Mouse (Mus musculus) left cerebral cortex, adult 9 months (tissue): Measurements from ENCODE around the gene Pros1.

Experiments used
- DNase-seq, 2 experiments: peaks; one replicate each; pipeline ENCODE4 v3.0.0; 2022; ENCODE audit warnings: low spot score in 2 of 2

Pros1 gene

DNA sequence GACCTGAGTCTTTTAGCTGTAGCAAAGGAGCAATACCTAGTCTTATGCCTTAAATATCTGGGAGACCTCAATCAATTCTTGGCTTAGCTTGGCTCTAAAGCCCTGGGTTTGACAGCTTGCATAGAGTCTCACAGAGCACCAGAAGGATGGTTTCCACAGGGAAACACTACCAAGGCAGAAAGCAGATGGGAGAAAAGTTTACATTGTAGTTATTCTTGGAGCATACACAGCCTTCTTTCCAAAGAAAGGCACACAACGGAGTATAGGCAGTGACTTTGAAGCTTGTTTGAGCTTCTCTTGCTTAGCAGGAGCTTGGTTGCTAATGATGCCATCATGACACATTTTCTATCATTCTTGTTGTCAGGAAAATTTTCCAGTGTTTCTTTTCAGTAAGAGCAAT lies 6.0 kb downstream of the Pros1 start:
- no peak for DNase-seq

DNA sequence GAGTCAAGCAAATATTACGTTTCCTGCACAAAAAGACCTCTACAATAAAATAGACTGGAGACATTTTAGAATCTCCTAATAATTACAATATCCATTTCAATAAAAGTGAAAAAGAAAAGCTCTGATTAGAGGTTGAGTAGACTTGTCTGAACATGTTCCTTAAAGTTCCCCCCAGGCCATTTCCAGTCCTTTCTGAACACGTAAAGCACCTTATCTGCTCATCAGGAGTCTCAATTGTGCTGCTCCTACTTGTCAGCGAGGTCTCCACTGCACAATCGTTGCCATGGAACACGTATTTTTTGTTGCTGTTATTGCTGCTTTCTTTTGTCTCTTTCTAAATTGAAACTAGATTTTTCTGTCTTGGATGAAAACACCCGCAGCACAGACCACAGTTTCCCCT lies 7.3 kb downstream of the Pros1 start:
- no peak for DNase-seq

DNA sequence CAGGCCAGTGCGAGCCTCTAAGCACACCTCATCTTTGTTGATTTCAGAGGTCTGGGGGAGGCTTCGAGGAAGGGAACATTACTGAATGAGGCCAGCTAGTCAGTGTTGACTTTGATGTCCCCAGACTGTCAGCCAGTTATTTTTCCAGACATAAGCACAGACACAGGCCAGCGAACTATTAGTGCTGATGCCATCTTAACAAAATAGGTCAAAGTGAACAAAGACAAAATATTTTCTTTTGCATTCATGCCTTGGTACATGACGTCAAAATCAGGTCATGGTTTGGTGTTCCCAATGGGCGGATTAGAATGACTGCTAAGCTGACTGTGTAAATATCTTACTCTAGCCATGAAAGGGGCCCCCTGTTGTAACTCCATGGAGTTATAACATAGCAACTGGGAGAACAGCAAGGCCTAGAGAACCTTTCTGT lies 18.6 kb downstream of the Pros1 start:
- no peak for DNase-seq

DNA sequence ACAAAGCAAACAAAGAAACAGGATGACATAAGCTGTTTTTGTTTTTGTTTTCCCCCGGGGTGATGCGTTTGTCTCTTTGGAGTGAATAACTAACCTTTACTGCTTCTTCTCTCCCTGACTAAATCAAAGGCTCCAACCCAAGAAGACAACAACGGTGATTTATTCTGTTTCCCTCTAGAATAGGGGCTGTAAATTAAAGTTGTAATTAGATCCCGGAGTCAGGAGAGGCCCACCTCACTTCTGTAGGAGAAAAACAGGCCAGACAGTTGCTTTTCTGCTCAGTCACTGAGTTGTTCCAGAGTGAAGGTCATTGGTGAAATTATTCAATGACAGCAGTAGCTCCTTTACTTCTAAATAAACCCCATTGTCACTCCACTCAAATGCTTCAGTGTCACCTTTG lies 19.1 kb downstream of the Pros1 start:
- no peak for DNase-seq

DNA sequence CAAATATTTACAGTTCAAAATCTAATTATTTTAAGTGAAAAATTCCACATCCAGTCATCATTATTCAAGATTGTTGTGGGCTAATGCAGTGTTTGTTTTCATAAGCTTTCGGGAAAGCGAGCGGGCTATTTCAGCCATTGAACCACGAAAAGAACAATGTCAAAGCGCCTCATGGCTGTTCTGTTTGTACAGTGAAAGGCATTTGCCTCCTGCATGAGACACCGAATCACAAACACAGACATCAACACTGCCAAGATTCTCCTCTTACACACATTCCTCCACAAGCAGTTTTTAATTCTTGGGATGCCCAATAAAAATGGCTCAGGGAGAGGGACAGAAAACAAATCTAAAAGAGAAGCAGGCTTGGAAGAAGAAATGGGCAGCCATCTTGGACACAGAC lies 20.0 kb downstream of the Pros1 start:
- no peak for DNase-seq

DNA sequence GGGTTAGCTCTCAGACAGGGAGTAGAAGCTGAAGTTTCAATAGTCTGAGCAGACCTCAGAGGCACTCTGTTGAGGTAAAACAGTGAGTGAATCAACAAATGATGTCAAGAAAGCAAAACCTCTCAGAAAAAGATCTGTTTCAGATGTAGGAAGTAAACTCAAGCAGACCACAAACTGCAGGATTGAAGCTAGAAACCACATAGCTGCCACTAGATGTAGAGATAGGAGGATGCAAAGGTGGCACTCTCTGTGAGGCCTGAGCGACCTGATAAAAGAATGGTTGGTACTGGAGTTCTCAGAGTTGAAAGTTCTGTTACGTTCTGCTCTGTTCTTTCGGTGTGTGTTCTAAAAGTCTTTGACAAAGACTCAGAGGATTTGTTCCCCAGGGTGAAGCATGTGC lies 41.7 kb downstream of the Pros1 start:
- DNase-seq: no peak

DNA sequence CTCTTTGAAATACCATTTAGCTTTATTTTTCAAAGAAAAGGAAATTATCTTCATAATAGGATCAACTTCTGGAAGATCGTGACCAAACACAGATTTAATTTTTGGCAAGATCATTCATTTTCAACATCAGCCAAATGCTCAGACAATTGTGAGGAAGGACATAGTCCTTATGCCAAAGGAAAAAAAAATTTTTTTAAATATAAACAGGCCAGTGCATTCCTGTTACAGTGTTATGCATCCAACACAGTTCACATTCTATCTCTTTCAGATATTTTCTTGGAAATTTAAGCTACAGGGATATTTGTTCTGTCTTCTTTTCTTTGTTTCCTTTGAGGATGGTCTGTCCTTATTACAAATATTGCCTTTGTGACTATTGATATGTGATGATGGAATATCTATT lies 57.3 kb downstream of the Pros1 start:
- no peak for DNase-seq

DNA sequence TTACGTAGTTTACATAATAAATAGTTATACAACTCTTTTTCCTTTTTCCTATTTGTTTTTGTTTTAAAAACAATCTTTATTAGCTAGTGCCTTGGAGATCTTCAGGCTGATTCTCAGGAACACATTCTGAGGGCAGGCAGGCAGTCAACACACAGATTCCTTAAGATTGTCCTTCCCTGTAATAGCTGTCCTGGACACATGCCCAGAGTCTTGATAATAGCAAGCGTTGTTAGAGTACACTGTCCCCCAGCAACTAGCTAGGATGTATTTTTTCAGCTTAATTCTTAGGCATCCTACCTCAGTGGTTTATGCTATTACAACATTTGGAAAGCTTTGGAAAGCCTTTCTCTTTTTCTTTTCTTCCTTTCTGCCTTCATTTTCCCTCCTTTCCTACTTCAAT lies 58.1 kb downstream of the Pros1 start:
- DNase-seq: no peak

DNA sequence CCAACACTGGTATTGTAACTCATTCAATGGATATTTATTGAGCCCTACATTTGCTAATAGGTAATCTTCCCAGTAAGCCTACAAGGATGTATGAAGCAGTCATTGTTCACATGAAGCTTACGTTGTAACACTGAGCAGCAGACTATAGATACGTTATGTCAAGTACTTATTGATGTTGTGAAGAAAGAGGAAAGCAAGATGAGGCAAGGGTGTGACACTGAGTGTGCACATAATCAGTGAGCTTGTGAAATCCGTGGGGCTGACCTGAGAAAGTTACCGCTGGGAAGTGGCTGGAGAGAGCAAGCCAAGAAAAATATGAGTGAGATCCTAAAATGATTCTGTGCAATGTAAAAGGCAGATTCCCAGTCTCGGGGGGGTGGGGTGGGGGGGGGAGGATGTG lies 61.4 kb downstream of the Pros1 start:
- no peak for DNase-seq

DNA sequence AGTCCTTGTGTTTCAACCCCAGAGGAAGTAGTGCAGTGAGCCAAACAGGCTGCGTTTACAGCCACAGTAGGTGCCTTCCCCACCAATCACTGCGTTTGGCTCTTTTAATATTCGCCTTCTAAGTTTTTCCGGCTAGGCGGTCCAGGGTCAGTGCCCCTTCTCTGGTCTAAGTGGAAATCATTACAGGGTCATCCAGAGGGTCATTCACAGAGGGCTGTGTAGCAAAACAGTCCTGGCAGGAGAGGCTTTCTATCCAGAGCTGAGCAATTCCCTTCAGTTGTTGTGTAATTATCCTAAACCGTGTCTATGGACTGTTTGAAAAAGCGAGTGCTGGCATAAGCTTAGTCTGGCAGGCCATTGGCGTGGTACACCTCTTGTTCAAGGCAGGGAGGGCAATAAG lies 68.1 kb downstream of the Pros1 start:
- DNase-seq: no peak

DNA sequence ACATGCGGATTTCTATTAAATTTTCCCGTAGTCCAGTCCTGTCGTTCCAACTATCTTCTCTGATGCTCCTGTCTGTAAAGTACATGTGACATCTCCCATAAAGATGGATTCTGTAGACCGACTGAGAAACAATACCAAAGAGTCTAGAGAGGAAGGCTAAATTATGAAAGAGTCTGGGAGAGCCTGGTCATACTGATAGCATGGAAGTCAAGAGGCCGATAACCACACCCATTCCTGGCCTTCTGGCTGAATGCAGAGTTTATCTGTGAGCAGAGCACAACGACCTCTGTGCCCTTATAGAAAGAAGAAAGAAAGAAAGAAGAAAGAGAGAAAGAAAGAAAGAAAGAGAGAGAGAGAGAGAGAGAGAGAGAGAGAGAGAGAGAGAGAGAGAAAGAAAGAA lies 77.2 kb downstream of the Pros1 start:
- DNase-seq: no peak

DNA sequence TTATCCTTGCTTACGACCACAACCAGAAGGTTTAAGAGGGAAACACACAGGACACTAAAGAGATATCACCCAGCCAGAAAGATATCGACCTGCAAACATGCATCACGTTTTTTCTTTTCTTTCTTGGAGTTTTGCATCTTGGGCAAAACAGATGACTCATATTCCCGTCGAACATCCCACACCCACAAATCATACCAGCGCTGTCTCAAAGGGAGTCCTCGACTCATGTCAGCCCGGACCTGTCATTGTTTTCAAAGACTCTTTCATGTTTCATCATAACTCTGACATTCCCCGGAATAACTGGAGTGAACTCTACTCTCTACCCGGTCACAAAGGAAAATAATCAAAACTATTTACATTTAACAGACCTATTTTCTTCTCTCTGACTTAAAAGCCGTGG lies 82.2 kb downstream of the Pros1 start:
- no peak for DNase-seq

DNA sequence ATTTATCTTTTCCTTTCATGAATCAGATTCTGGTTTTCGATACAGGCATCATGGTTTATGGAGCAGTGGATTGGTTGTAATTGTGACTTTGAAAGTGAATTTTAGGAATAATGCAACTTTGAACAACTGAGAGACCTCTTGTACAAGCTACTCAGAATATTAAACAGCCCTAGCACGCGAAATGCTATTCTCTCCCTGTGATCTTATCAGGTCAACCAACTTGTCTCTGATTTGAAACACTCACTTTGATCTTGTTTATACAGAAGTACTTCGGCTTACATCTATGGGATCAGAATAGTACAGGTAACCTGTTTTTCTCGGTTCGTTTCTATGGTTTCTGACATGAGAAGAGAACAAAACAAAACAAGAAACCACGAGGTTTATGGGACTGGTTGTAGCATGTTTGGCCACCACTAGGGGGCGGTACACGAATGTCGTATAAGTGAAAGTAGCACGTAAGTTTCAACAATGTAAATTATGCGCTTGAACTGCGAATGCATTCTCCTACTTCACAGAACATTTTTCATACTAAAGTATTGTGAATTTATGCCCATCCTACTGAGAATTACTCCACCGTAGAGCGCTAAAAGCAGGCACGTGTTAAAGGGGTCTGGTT lies 86.4 kb downstream of the Pros1 start:
- peak in 1 of 2 experiments; percentile 73 for DNase-seq

DNA sequence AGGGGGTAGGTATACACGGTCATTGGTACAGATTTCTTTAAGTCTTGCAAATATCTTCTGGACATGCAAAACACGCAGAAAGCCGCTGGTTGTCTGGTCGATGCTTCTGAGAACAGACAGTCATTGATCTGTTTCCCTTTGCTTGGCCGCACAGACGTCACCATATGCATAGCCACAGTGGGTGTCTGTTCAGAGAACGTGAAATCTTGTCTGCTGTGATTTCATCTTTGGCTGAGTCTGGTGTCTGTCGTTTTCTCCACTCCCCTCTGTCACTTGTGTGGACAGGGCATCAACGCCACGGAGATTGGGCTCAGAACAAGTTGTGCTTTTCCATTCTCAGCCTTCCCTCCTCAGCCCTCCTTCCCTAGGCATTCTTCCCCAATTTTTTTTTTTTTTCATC lies 87.7 kb downstream of the Pros1 start:
- DNase-seq: no peak

DNA sequence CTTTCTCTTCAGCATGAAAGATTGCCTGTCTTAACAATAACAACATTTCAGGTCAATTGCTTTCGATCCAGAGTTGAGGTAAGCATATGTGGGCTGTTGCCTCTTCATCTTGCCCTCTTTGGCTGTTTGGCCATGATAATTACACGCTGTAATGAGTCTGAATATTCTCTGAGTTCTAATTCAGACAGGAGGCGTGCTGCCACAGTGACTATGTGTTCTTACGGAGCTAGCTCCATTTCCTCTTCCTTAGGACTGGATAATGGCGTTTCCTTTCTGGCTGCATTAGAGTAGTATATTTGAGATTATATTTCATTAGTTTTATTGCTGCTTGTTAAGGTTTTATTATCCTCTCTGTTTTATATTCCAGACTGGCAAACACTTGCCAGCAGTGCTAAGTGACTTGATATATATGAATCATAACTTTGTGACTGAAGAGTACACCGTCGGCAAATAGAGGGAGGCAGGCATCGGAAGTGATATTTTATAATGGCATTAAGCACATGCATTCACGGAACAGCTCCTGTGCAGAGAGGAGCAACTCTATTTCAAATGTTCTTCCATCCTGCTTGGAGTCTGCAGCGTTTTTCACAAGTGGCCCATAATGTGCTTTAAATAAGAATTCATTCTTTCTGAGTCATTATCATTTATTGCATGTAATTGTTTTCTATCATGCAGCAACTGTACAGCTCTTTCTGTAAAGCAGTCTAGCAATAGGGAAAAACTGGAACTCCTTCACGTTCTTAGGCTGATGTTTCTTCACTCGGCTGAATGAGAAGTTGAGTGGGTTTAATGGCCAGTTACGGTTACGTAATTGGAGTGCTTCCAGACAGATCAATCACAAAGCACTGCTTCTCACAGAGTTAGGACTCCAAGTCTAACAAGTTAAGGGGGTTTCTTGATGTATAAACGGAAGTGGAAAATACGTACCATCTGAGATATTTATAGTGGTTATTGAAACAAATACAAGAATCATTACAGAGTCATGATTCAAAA lies 88.6 kb downstream of the Pros1 start:
- no peak for DNase-seq

DNA sequence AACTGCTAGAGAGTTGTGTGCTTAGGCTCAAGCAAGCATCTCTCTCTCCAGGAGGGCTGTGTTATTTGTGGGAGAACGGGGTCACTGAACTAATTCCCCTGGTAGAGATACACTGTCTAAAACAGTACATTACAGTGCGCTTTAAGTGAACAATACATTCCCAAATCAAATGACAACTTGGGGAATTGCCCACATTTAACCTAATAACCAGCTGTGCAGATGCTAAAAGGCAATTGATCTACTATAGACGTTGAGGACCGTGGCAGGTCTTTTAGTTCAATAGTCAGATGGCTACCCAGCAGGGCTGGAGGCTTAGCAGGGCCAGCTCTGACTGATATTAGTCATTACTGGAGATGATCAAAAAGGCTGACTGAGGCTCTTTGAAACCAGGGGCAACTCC lies 104.4 kb downstream of the Pros1 start:
- no peak for DNase-seq

DNA sequence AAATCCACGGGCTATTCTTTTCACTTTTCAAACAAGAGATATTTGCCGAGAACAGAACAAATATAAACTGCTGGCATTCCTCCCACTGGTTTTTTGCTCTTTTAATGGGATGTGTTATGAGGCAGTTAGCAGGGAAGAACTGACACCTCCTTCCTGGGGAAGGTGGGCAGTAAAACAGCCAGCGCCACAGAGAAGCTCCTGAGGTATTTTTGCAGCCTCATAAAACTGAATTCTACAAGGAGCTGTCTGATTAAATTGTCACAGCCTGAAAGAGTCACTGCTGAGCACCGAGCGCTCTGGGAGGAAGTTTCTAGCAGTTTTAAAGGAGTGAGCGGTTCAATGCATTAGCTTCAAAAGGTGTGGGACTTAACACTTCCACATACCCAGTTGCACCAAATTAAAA lies 110.3 kb downstream of the Pros1 start:
- peak; percentile 46 to 56 for DNase-seq

DNA sequence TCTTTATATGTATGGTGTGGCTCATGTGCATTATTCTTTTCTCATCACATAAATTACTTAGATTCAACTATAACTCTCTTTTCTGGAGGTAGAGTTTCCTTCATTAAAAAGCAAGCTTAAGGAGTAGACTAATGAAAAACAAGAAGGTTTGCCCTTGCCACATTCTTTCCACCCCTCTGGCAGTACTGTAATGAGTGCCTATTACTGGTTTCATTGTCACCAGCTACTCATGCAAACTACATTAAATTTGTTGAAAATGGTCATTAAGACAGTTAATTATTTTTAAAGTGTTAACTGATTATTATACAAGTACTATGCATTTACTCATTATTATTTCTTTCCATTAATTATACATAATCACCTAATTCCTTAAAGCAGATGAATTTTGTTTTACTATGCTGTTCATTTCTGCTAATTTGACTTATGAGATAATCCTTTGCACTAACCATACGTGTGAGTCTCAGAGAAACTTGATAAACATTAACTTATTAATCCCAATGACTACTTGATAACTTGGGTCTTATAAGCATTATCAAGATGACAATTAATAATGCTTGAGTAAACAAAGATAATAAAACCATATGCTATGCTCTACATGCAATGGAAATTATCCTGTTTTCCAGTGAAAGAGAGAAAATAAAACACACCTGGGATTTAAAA lies 117.7 kb downstream of the Pros1 start:
- DNase-seq: no peak

DNA sequence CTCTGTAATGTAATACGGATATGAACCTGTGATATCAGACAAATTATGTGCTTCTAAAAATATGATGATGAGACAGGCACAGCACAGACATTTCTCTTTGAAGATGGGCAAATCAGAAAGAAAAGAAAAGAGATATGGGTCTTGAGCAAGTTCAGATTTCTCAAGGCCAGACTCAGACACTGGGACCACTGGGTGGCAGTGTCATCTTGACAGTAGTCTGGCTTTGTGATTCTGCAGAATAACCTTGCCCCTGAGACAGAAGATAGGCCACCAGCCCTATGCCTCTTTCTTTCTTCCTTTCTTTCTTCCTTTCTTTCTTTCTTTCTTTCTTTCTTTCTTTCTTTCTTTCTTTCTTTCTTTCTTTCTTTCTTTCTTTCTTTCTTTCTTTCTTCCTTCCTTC lies 120.8 kb downstream of the Pros1 start:
- peak in 1 of 2 experiments; percentile 10 for DNase-seq
